Mouse (Mus musculus) heart, embryonic 14.5 days (tissue): ENCODE measurements around the gene Lin28b. TPM values are rescaled to one million over a fixed set of nuclear protein-coding genes. Genes with fewer than 3 reads are reported as not detected.

Experiments used
- ATAC-seq: fragments of 200-750 bp; cut with Nextera tagmentation; 2 replicates; pipeline ENCODE4 v1.8.0; 2017; ENCODE audit warnings: low read depth, moderate TSS enrichment; ENCODE audit not compliant: insufficient number of reproducible peaks, insufficient read depth, low FRiP score
- H3K27ac ChIP-seq, 2 experiments: fragments of 200-500 bp in 1 of 2; fragments of 300-500 bp in 1 of 2; sonication (generic) in 1 of 2; replicated peaks in 1 of 2; 2 replicates each; pipeline ENCODE4 v1.5.1; 2012 to 2014; ENCODE audit warnings: low read depth in 2 of 2, low read length in 2 of 2, control low read depth in 1 of 2, mild to moderate bottlenecking in 1 of 2, mixed read lengths in 1 of 2; ENCODE audit not compliant: control insufficient read depth in 1 of 2, insufficient read depth in 1 of 2
- H3K27me3 ChIP-seq: fragments of 300-500 bp; sonication (generic); 2 replicates; pipeline ENCODE4 v1.6.1; 2014; ENCODE audit warnings: mild to moderate bottlenecking, low read length, control low read depth; ENCODE audit not compliant: control insufficient read depth, insufficient read depth
- H3K36me3 ChIP-seq: fragments of 300-500 bp; sonication (generic); 2 replicates; pipeline ENCODE4 v1.6.1; 2014; ENCODE audit warnings: mild to moderate bottlenecking, control low read depth, low read length, mixed read lengths; ENCODE audit not compliant: control insufficient read depth, insufficient read depth
- H3K4me1 ChIP-seq, 2 experiments: fragments of 200-500 bp in 1 of 2; fragments of 300-500 bp in 1 of 2; sonication (generic) in 1 of 2; 2 replicates each; pipeline ENCODE4 v1.6.1; 2012 to 2014; ENCODE audit warnings: low read length in 2 of 2, control low read depth in 1 of 2, mixed read lengths in 1 of 2; ENCODE audit not compliant: control insufficient read depth in 2 of 2, insufficient read depth in 2 of 2
- H3K4me2 ChIP-seq: fragments of 300-500 bp; sonication (generic); 2 replicates; pipeline ENCODE4 v1.6.1; 2014; ENCODE audit warnings: mild to moderate bottlenecking, low read length
- H3K4me3 ChIP-seq, 2 experiments: fragments of 200-500 bp in 1 of 2; fragments of 300-500 bp in 1 of 2; sonication (generic) in 1 of 2; 2 replicates each; pipeline ENCODE4 v1.5.1; 2012 to 2014; ENCODE audit warnings: low read length in 2 of 2, mild to moderate bottlenecking in 2 of 2, control low read depth in 1 of 2, low read depth in 1 of 2, moderate library complexity in 1 of 2; ENCODE audit not compliant: control insufficient read depth in 1 of 2, insufficient read depth in 1 of 2
- H3K9ac ChIP-seq: fragments of 300-500 bp; sonication (generic); 2 replicates; pipeline ENCODE4 v1.6.1; 2014; ENCODE audit warnings: mild to moderate bottlenecking, low read length
- H3K9me3 ChIP-seq: fragments of 300-500 bp; sonication (generic); 2 replicates; pipeline ENCODE4 v1.6.1; 2016; ENCODE audit warnings: low read length, control low read depth; ENCODE audit not compliant: control insufficient read depth
- WGBS: fragments of 180-500 bp; shearing (Covaris S2); extraction: QIAGEN DNeasy Blood & Tissue Kit; methylation state at CpG from one replicate; pipeline ENCODE4 v1.1.7; 2014; 5-methylcytosine and 5-hydroxymethylcytosine counted together
- polyA plus RNA-seq: library from polyadenylated mRNA; unstranded; fragments of >200 nt; fragmentation: Nextera tagmentation; extraction: Ambion mirVana; gene quantifications from 2 replicates; pipeline ENCODE4 v1.2.1, GENCODE M21; 2014

The Lin28b gene
- polyA plus RNA-seq, 1 experiment from 2014 or later, result 3.0 TPM

DNA sequence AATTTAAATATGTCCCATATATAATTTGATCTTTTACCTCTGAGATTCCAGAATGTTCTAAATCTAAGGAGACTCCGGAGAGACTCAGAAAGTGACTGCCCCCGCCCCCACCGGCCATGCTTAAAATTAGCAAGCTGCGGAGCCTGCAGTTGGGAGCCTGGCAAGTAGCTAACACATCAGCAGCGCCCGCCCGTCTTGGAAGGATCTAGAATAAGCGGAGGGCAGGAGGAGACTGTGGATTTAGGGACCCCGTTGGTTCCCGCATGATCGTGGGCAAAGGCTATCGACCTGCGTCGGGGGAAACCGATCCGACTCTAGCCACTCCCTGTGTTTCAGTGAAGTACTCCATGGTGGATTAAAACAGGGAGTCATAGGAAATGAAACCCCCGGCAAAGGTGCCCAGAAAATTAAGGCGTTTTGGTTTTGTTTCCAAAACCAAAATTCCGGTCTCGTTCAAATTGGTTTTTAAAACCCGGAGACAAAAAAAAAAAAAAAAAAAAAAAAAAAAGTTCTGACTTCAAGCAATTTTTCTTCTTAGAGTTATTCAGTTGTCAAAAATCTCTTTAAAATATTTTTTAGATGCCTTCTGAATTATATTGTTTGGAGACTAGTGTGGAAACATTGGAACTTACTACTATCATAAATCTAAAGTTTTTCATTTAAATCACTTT, 12.4 kb downstream of the Lin28b start:
- ATAC-seq, result no peak
- H3K9ac ChIP-seq, result peak overlapping the region; percentile 67
- WGBS, result under 1% methylated on average over 21 of the region's 21 CpGs

DNA sequence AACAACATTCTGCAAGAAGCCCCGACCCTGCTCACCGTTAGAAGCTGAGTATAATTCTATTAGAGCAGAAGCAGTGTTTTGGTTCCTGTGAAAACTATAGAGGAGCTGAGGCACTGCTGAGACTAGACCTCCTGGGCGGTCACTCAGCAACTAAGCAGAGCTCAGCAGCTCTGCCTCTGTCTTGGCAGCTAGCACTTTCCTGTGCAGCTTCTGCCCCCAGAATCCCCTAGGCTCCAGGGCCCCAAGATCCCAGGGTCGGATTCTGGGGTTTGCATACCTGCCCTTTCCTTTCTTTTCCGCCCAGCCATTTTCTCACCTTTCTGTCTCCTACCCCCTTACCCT, 13.1 kb downstream of the Lin28b start:
- no peak for ATAC-seq
- H3K36me3 ChIP-seq, result no peaks in the 10 kb centered on the region
- 0 out of 4 replicates have a peak overlapping the region, but pooled peaks have one; percentile 7 to 33 for H3K27ac ChIP-seq
- no peaks in the 10 kb centered on the region for H3K9me3 ChIP-seq
- peaks cover 0 to 12% of the 10 kb centered on the region in 2 experiments; a peak in 2 of 4 replicates for H3K4me1 ChIP-seq
- peak overlapping the region; percentile 5 to 45; a peak in 3 of 4 replicates for H3K4me3 ChIP-seq
- H3K27me3 ChIP-seq, result no peaks in the 10 kb centered on the region
- 11% methylated on average over 5 of the region's 5 CpGs for WGBS
- H3K4me2 ChIP-seq, result peak overlapping the region; percentile 71
- H3K9ac ChIP-seq, result peak overlapping the region; percentile 34; the same call in 1 of the 2 replicates

More for the DNA sequence above, 12.4 kb downstream of the Lin28b start:
- Histone ChIP-seq H3K9me3 (no peaks in the 10 kb centered on the region), H3K4me1 (peaks cover 0 to 12% of the 10 kb centered on the region in 2 experiments; a peak in 2 of 4 replicates), H3K27me3 (no peaks in the 10 kb centered on the region), H3K36me3 (no peaks in the 10 kb centered on the region), H3K4me2 (peak overlapping the region; percentile 71), H3K4me3 (peak overlapping the region; percentile 45 to 47), H3K27ac (no peak overlapping the region)

DNA sequence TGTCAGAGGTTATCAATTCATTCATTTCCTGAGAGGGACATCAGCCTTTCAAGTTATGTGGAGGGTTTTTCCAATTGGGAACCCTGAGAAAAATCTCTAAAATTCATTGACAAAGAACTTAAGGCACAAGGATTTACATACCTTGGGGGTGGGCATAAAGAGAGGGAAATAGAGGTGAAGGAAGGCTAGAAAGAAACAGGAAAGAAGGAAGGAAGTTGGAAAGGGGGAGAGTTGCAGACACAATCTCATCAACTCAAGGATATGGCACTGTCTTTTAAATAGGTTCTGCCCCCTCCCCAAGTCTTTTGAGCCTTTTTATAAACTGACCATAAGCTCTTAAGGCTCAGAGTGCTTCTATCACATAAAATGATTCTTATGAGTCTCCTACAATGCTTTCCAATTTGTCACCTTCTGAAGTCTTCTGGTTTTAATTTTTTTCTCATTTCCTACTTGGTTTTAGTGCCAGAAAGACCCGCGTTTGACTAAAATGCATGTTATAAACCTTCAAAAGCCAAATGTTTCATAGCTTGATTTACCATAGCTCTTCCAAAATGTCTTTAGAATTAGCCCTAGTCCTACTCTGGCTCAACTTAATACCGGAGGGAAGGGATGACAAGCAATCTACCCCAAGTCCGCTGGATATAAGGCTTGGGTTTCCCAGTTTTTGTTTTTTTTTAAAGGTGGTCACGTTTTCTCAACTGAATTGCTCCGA, 13.6 kb downstream of the Lin28b start:
- WGBS, result 11% methylated on average over 6 of the region's 6 CpGs
- no peaks in the 10 kb centered on the region for H3K9me3 ChIP-seq
- peak overlapping the region; percentile 71 for H3K4me2 ChIP-seq
- no peaks in the 10 kb centered on the region for H3K36me3 ChIP-seq
- H3K9ac ChIP-seq, result peak overlapping the region; percentile 34; the same call in 1 of the 2 replicates
- 0 out of 4 replicates have a peak overlapping the region, but pooled peaks of 1 of the 2 experiments have one; percentile 33 for H3K27ac ChIP-seq
- H3K27me3 ChIP-seq, result no peaks in the 10 kb centered on the region
- peaks cover 0 to 15% of the 10 kb centered on the region in 2 experiments; a peak in 2 of 4 replicates for H3K4me1 ChIP-seq
- peak overlapping the region in 1 of 2 experiments; percentile 45; a peak in 3 of 4 replicates for H3K4me3 ChIP-seq
- no peak for ATAC-seq

DNA sequence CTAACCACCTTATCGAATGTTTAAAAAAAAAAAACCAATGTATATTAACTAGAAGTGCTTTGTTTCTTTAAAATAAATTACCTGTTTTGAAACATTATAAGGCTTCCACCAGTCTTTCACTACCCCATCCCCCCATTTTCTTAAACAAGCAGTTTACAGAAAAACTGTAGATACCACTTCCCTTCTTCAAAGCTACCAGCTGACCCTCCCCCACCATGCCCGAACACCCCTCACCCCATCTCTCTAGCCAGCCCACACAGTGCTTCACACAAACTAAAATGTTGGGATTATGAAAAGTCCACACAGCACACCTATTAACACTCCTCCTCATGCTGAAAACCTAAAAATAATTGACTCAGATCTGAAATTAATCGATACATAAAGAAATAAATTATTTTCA, 14.9 kb downstream of the Lin28b start:
- no peak for ATAC-seq
- Histone ChIP-seq H3K4me1 (peaks cover 0 to 16% of the 10 kb centered on the region in 2 experiments; a peak in 2 of 4 replicates), H3K27me3 (no peaks in the 10 kb centered on the region), H3K9ac (no peak overlapping the region), H3K36me3 (no peaks in the 10 kb centered on the region), H3K4me3 (no peak overlapping the region), H3K4me2 (peak overlapping the region; percentile 72), H3K9me3 (no peaks in the 10 kb centered on the region), H3K27ac (no peak overlapping the region)
- WGBS, result 33% methylated on average over 3 of the region's 3 CpGs

DNA sequence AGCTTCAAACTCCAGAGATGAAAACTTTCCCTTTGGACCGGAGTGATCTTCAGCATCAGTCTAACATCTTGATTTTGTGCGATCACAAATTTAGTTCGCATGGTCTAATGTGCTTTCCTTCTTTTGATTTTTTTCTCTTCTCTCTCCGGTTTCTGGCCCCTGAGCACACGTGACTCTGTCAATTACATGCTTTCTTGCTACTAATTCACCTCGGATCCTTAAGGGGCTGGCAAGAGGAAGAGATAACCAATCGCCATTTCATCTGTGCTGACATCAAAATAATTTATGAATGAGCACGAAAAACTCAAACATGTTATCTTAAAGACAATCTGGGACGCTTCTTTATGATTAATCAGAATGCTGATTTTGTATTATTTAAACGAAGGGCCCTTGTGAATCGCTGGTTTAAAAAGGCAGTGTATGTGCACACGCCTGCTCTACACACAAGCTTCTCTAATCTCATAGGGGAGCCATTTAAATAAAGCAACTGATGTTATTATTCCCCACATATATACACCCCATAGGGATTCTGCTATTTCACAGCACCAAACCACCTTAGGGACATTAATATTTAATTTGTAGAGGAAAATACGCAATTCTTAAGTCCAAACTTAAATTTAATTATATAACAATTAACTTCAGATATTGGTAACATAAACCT, 16.0 kb downstream of the Lin28b start:
- peak overlapping the region; percentile 50 to 73 for H3K4me3 ChIP-seq
- ATAC-seq, result no peak
- H3K4me2 ChIP-seq, result peak overlapping the region; percentile 72
- H3K4me1 ChIP-seq, result peaks cover 0 to 16% of the 10 kb centered on the region in 2 experiments; a peak in 2 of 4 replicates
- WGBS, result 2% methylated on average over 13 of the region's 13 CpGs
- H3K27ac ChIP-seq, result peak overlapping the region; percentile 65 to 93
- peak overlapping the region; percentile 71 for H3K9ac ChIP-seq
- H3K9me3 ChIP-seq, result no peaks in the 10 kb centered on the region
- H3K27me3 ChIP-seq, result no peaks in the 10 kb centered on the region
- H3K36me3 ChIP-seq, result no peaks in the 10 kb centered on the region

DNA sequence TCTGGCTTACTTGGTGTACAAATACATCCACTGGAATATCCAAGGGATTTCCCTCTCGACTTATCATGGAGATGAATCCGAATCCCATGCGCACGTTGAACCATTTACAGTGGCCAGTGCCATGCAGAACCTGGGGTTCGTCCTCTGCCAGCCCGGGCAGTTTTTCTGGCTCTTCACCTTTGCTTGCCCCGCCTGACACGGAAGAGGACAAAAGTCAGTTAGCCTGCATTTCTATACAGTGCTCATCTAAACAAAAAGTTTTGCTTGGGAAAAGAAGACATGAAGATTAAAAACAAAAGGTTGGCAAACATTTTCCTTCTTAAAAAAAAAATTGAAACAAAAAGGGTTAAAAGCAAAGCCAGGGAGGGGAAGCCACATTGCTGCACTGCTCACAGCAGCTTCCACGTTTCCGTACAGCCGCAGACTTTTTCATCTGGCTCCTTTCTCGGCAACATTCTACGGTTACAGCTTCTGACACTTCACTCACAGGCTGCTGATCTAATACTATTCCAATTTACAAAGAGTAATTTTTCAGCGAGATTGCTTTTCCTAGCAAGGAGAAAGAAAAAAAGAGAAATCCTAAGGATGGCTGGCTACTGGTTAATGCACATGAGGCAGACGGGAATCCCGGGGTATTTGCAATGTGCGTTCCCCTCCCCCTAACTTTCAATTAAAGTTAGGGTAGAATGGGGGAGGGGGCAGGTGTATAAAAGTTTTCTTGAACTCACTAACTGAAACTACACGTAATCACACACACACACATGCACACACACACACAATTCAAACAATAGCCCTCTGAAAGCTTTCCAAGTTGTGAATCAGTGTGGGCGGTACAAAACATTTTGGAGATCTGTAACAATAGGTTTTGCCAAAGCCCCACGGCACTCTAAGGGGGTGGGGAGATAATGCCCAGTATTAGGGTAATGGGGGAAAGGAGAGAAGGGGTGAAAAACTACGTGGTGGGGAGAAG, 16.9 kb downstream of the Lin28b start:
- ATAC-seq, result peak; percentile 64; the same call in 1 of the 2 replicates
- Histone ChIP-seq H3K9me3 (no peaks in the 10 kb centered on the region), H3K36me3 (no peaks in the 10 kb centered on the region), H3K4me2 (peak overlapping the region; percentile 72), H3K9ac (peak overlapping the region; percentile 71), H3K27ac (peak overlapping the region; percentile 65 to 93), H3K4me3 (peak overlapping the region; percentile 50 to 73), H3K27me3 (no peaks in the 10 kb centered on the region), H3K4me1 (peaks cover 0 to 16% of the 10 kb centered on the region in 2 experiments; a peak in 2 of 4 replicates)
- WGBS, result under 1% methylated on average over 21 of the region's 21 CpGs
